8 mouse cellular contexts compared by ENCODE assay signal in genomic region chr13:54692711-54693557, GRCm38 (mm10). TPM values are rescaled to one million over a fixed set of nuclear protein-coding genes. Genes with fewer than 3 reads are reported as not detected.
DNase-seq lines count a peak whose midpoint lies in the region; ATAC-seq and TF ChIP-seq lines count a peak whose summit lies in the region.

No protein-coding gene starts in this region.

- peak overlapping the region; percentile 97 for H3K27ac ChIP-seq in heart, embryonic 13.5 days (replicated peaks)
- H3K27ac ChIP-seq in forebrain, embryonic 14.5 days (ENCODE audit: low read depth, low read length) = peak overlapping the region; percentile 87
- H3K27ac ChIP-seq in liver, embryonic 13.5 days = peak overlapping the region; percentile 95
- H3K27ac ChIP-seq in stomach, postnatal 0 days (replicated peaks) = peak overlapping the region; percentile 92

- peak overlapping the region; percentile 99 for H3K4me2 ChIP-seq in heart, embryonic 13.5 days
- peak overlapping the region; percentile 96 for H3K4me2 ChIP-seq in forebrain, embryonic 14.5 days (ENCODE audit: low read length)
- H3K4me2 ChIP-seq in liver, embryonic 13.5 days = peak overlapping the region; percentile 96
- peak overlapping the region; percentile 88 for H3K4me2 ChIP-seq in stomach, postnatal 0 days (replicated peaks; ENCODE audit: low read depth)

- no peak for ATAC-seq in heart, embryonic 13.5 days (ENCODE audit: extremely low read depth, insufficient number of reproducible peaks, low FRiP score, low TSS enrichment)
- no peak for ATAC-seq in G1E (ENCODE audit: extremely low read depth, insufficient number of reproducible peaks, low FRiP score, poor library complexity, severe bottlenecking)
- no peak for ATAC-seq in forebrain, embryonic 14.5 days
- ATAC-seq in liver, embryonic 13.5 days (ENCODE audit: low read depth) = no peak
- no peak for ATAC-seq in stomach, postnatal 0 days (ENCODE audit: low FRiP score, low TSS enrichment)

- 7% methylated on average over 21 of the region's 21 CpGs for WGBS in heart, embryonic 13.5 days
- WGBS in forebrain, embryonic 14.5 days = 16% methylated on average over 21 of the region's 21 CpGs
- 4% methylated on average over 21 of the region's 21 CpGs for WGBS in liver, embryonic 13.5 days (ENCODE audit: insufficient replicate concordance)
- 8% methylated on average over 21 of the region's 21 CpGs for WGBS in stomach, postnatal 0 days

- H3K9ac ChIP-seq in heart, embryonic 13.5 days = peak overlapping the region; percentile 99
- peak overlapping the region; percentile 98 for H3K9ac ChIP-seq in forebrain, embryonic 14.5 days (ENCODE audit: low read length)
- peak overlapping the region; percentile 97 for H3K9ac ChIP-seq in liver, embryonic 13.5 days
- H3K9ac ChIP-seq in stomach, postnatal 0 days (ENCODE audit: low read length) = peak overlapping the region; percentile 94

- H3K4me3 ChIP-seq in heart, embryonic 13.5 days = peak overlapping the region; percentile 99
- H3K4me3 ChIP-seq in G1E (ENCODE audit: low read depth, low read length) = peak overlapping the region; percentile 99
- H3K4me3 ChIP-seq in forebrain, embryonic 14.5 days (ENCODE audit: low read depth, low read length) = peak overlapping the region; percentile 100
- peak overlapping the region; percentile 93 for H3K4me3 ChIP-seq in liver, embryonic 13.5 days (replicated peaks)
- H3K4me3 ChIP-seq in stomach, postnatal 0 days (ENCODE audit: low read depth, low read length) = peak overlapping the region; percentile 96

- TF ChIP-seq EP300 in stomach, postnatal 0 days (optimal IDR thresholded peaks at IDR 0.05) = no peak

- TF ChIP-seq CTCF in G1E (IDR thresholded peaks at IDR 0.05; ENCODE audit: low read depth, low read length) = no peak
- no peak for TF ChIP-seq CTCF in stomach, postnatal 0 days (IDR thresholded peaks at IDR 0.05; ENCODE audit: low read depth)

- 0 out of 2 replicates have a peak, but pooled peaks cover 3% of the 10 kb centered on the region for H3K36me3 ChIP-seq in heart, embryonic 13.5 days
- H3K36me3 ChIP-seq in G1E (replicated peaks) = peaks cover 25% of the 10 kb centered on the region
- H3K36me3 ChIP-seq in forebrain, embryonic 14.5 days (ENCODE audit: control insufficient read depth, insufficient read depth, low read length) = no peaks in the 10 kb centered on the region
- H3K36me3 ChIP-seq in liver, embryonic 13.5 days = peaks cover 4% of the 10 kb centered on the region
- no peaks in the 10 kb centered on the region for H3K36me3 ChIP-seq in stomach, postnatal 0 days (ENCODE audit: control insufficient read depth, insufficient read depth, low read length)

- no peaks in the 10 kb centered on the region for H3K9me3 ChIP-seq in heart, embryonic 13.5 days
- H3K9me3 ChIP-seq in G1E (replicated peaks) = no peaks in the 10 kb centered on the region
- no peaks in the 10 kb centered on the region for H3K9me3 ChIP-seq in forebrain, embryonic 14.5 days (replicated peaks; ENCODE audit: control insufficient read depth, low read length)
- no peaks in the 10 kb centered on the region for H3K9me3 ChIP-seq in liver, embryonic 13.5 days (replicated peaks)
- H3K9me3 ChIP-seq in stomach, postnatal 0 days (ENCODE audit: control insufficient read depth, low read length) = no peaks in the 10 kb centered on the region

- intact Hi-C loops in heart, postnatal 36 days (cut with DNase I) = no loop called here

- DNase-seq in heart, postnatal 36 days = no peak
- DNase-seq in G1E (ENCODE audit: low spot score) = no peak
- no peak for DNase-seq in forebrain, embryonic 14.5 days (ENCODE audit: low spot score)
- DNase-seq in liver, embryonic 13.5 days = no peak
- DNase-seq in stomach, postnatal 0 days (ENCODE audit: low spot score) = no peak
- no peak for DNase-seq in frontal cortex, adult 2 months (ENCODE audit: extremely low spot score in 1 of 2, low spot score in 1 of 2)
- DNase-seq in right cerebral cortex, postnatal 36 days (ENCODE audit: low spot score in 2 of 2) = no peak

- H3K27me3 ChIP-seq in heart, embryonic 13.5 days (replicated peaks) = no peaks in the 10 kb centered on the region
- H3K27me3 ChIP-seq in G1E (ENCODE audit: insufficient read depth, low read length) = peaks cover 5% of the 10 kb centered on the region; the same call in 1 of the 2 replicates
- no peaks in the 10 kb centered on the region for H3K27me3 ChIP-seq in forebrain, embryonic 14.5 days (replicated peaks; ENCODE audit: control insufficient read depth, insufficient read depth, low read length)
- H3K27me3 ChIP-seq in liver, embryonic 13.5 days = no peaks in the 10 kb centered on the region
- no peaks in the 10 kb centered on the region for H3K27me3 ChIP-seq in stomach, postnatal 0 days (ENCODE audit: control insufficient read depth, insufficient read depth, low read length)

- H3K4me1 ChIP-seq in heart, embryonic 13.5 days = peaks cover 47% of the 10 kb centered on the region
- peaks cover 48% of the 10 kb centered on the region for H3K4me1 ChIP-seq in G1E (ENCODE audit: insufficient read depth, low read depth, low read length)
- H3K4me1 ChIP-seq in forebrain, embryonic 14.5 days (ENCODE audit: control insufficient read depth, insufficient read depth, low read length) = peaks cover 18% of the 10 kb centered on the region
- H3K4me1 ChIP-seq in liver, embryonic 13.5 days (replicated peaks) = peaks cover 62% of the 10 kb centered on the region
- peaks cover 12% of the 10 kb centered on the region for H3K4me1 ChIP-seq in stomach, postnatal 0 days (replicated peaks; ENCODE audit: control insufficient read depth, insufficient read depth)

RNA-seq across cellular contexts. Expression of gene Rnf44, which starts 0.8 kb away (rescaled TPM):
- 53.2 and 54.8 TPM in 2 replicates for polyA plus RNA-seq in heart, embryonic 13.5 days (2015; fragmentation: Nextera tagmentation; extraction: Ambion mirVana)
- 10 to 100 TPM; 50.1 to 54.7 TPM for total RNA-seq in heart, postnatal 36 days (2021)
- 81.9 and 86.2 TPM in 2 replicates for total RNA-seq in G1E (2014; fragmentation: Nextera tagmentation)
- total RNA-seq in G1E (2017) = 12.3 and 13.5 TPM in 2 replicates
- polyA plus RNA-seq in G1E (2012) = 304 and 332 TPM in 2 replicates
- polyA plus RNA-seq in forebrain, embryonic 14.5 days (2014; fragmentation: Nextera tagmentation; extraction: Ambion mirVana) = 73.5 and 86.4 TPM in 2 replicates
- polyA plus RNA-seq in liver, embryonic 13.5 days (2015; fragmentation: Nextera tagmentation; extraction: Ambion mirVana) = 23.8 and 24.5 TPM in 2 replicates
- polyA plus RNA-seq in stomach, postnatal 0 days (2015; fragmentation: Nextera tagmentation; extraction: Ambion mirVana) = 44.6 and 49.6 TPM in 2 replicates
- polyA plus RNA-seq in frontal cortex, adult 2 months (2012; rRNA removed) = 133 and 142 TPM in 2 replicates

RNA-seq across cellular contexts. Expression of gene Cdhr2, which starts 8.3 kb away (rescaled TPM):
- polyA plus RNA-seq in heart, embryonic 13.5 days (2015; fragmentation: Nextera tagmentation; extraction: Ambion mirVana) = 0.45 TPM in 1 of 2 replicates, not detected in the other
- not detected for total RNA-seq in heart, postnatal 36 days (2021)
- total RNA-seq in G1E (2014; fragmentation: Nextera tagmentation) = not detected in 2 replicates
- not detected in 2 replicates for total RNA-seq in G1E (2017)
- not detected in 2 replicates for polyA plus RNA-seq in G1E (2012)
- 0.05 and 0.14 TPM in 2 replicates for polyA plus RNA-seq in forebrain, embryonic 14.5 days (2014; fragmentation: Nextera tagmentation; extraction: Ambion mirVana)
- polyA plus RNA-seq in liver, embryonic 13.5 days (2015; fragmentation: Nextera tagmentation; extraction: Ambion mirVana) = 7.8 and 10.5 TPM in 2 replicates
- 1.8 and 3.1 TPM in 2 replicates for polyA plus RNA-seq in stomach, postnatal 0 days (2015; fragmentation: Nextera tagmentation; extraction: Ambion mirVana)
- 0.15 and 0.22 TPM in 2 replicates for polyA plus RNA-seq in frontal cortex, adult 2 months (2012; rRNA removed)

RNA-seq across cellular contexts. Expression of gene Gprin1, which starts 56.7 kb away (rescaled TPM):
- not detected in 2 replicates for polyA plus RNA-seq in heart, embryonic 13.5 days (2015; fragmentation: Nextera tagmentation; extraction: Ambion mirVana)
- not detected for total RNA-seq in heart, postnatal 36 days (2021)
- total RNA-seq in G1E (2014; fragmentation: Nextera tagmentation) (not detected in 2 replicates), G1E (2017) (0.05 and 0.06 TPM in 2 replicates)
- not detected in 2 replicates for polyA plus RNA-seq in G1E (2012)
- 16.8 and 17.4 TPM in 2 replicates for polyA plus RNA-seq in forebrain, embryonic 14.5 days (2014; fragmentation: Nextera tagmentation; extraction: Ambion mirVana)
- 0.02 and 0.05 TPM in 2 replicates for polyA plus RNA-seq in liver, embryonic 13.5 days (2015; fragmentation: Nextera tagmentation; extraction: Ambion mirVana)
- 0.27 and 0.31 TPM in 2 replicates for polyA plus RNA-seq in stomach, postnatal 0 days (2015; fragmentation: Nextera tagmentation; extraction: Ambion mirVana)
- polyA plus RNA-seq in frontal cortex, adult 2 months (2012; rRNA removed) = 82.2 and 88.5 TPM in 2 replicates

Comparison
In these comparisons a context has a peak if more than half of its experiments do, and no peak if none do; other contexts are left out.
1. RNA of gene Gprin1, which starts 56.7 kb away (polyA plus RNA-seq): 82.2 to 88.5 TPM in frontal cortex, adult 2 months and 16.8 to 17.4 TPM in forebrain, embryonic 14.5 days; 0.27 to 0.31 TPM in stomach, postnatal 0 days, 0.02 to 0.05 TPM in liver, embryonic 13.5 days, not detected in heart, embryonic 13.5 days and not detected in G1E; every median in the first group is over 10 times any median in the second.
2. Peak in every context shown above with its lines, with median percentiles within 50 percentile points of each other: H3K27ac ChIP-seq, H3K4me2 ChIP-seq, H3K4me3 ChIP-seq and H3K9ac ChIP-seq.